Mouse (Mus musculus) testis, postnatal 14 days (tissue): ENCODE data around the gene H2-M10.2.
"Not testable (repeated sequence)": the region's sequence is repeated elsewhere in the genome, so short reads cannot be mapped to it uniquely, and the experiment has no call there.

ENCODE experiments used
- DNase-seq: peaks from one replicate; pipeline ENCODE4 v3.0.0; 2021; ENCODE audit warnings: low spot score

The H2-M10.2 gene

DNA sequence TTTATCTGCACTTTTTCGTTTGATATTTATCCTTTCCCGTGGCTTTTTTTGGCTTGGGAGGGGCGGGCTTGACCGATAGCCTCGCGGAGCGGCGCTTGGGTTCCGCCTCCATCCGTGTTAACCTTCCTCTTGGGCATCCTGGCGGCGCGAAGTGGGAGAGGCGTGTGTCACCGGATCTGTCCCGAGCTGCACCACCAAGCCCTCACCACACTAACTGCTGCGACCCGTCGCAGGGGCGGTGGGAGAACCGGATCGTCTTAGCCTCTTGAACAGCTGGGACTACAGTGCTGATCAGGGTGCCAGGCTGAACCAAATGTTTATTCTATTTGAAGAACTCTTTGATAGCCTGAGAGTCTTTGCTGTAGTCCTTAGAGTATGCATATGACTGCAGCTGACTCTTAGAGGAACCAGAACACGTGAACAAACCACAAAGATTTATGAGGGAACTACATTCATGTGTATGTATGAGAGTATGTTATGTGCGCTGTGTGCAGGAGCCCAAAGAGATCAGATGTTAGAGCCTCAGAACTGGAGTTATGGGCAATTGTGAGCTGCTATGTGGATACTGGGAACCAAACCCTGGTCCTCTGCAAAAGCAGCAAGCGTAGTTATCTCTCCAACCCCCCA is 33.9 kb downstream of the H2-M10.2 start:
- no peak for DNase-seq

DNA sequence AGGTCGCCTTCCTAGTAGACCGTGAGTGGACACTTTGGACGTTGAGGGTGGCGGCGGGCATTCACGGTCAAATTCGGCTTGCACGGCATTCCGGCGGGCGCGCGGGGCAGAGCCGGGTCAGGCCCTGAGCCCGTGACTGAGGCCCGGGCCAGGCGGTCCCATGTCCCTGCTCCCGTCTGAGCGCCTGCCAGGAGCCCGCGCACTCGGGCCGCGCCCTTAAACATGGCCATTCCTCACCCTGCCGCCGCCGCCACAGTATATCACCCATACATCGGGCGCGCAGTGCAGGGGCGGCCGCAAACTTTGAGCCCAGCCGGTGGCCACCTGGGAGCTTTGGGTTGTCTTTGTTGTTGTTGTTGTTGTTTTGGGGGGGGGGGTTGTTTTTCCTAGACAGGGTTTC is 37.4 kb downstream of the H2-M10.2 start:
- no peak for DNase-seq

GRCm38 (mm10) chr17:36245741-36246140 is 40.5 kb downstream of the H2-M10.2 start:
- DNase-seq, result no peak

DNA sequence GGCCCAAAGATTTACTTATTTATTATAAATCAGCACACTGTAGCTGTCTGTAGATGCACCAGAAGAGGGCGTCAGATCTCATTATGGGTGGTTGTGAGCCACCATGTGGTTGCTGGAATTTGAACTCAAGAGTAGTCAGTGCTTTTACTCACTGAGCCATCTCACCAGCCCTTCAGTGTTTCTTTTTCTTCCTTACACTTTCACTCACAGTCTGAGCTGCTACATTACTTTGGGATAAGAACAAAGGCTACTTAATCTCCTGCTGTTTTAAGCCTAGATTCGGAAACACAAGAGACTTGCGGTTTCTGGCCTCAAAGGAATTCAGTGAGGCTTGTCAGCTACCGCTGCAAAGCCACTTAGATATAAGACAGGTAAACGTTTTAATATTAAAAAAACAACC is 42.3 kb downstream of the H2-M10.2 start:
- no peak for DNase-seq

- no peak for DNase-seq
These were observed 45.6 kb downstream of the H2-M10.2 start for GRCm38 (mm10) chr17:36240637-36241213.

DNA sequence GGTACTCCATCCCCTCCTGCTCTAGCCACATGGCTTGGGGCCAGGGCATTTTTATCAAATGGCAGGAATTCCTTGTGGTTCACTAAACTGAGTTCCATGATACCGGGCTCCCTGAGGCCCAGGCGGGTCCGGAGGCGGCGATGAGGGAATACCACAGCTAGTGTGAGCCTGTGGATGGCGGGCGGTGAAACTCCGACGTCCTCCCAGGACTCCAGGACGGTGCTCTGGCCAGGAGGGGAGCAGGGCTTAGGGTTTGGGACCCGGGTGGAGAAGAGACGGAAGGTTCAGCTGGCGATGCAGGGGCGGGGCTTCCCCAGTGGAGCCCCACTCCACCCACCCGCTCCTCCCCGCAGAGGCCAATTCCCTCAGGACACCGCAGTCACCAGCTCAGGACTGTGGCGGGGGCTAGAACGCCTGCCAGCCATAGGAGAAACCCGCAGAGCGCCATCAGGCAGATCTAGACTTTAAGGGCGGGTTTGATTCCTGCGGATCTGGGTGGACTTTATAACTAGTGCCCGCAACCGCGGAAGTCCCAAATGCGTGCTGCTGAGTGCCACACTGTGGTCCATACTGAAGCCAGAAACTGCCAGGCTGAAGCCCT is 48.9 kb downstream of the H2-M10.2 start:
- no peak for DNase-seq

DNA sequence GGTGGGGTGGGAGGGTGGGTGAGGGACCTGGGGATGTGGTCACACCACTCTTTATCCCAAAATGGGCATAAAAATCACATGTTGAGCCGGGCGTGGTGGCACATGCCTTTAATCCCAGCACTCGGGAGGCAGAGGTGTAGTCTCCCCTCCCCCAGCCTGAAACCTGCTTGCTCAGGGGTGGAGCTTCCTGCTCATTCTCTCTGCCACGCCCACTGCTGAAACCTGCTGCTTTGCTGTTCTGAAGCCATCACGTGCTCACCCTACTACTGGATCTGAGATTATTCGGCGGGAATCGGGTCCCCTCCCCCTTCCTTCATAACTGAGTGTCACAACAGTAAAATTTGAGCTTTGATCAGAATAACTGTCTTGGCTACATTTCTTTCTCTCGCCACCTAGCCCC is 51.0 kb downstream of the H2-M10.2 start:
- not testable (repeated sequence) for DNase-seq
